Mouse (Mus musculus): ENCODE results near the gene Krtap4-8. TPM values are rescaled to one million over a fixed set of nuclear protein-coding genes. Genes with fewer than 3 reads are reported as not detected.

Gene Krtap4-8
- polyA plus RNA-seq, 1 experiment, result not detected

GRCm38 (mm10) chr11:99768410-99768809, 12.1 kb downstream of the Krtap4-8 start:
- 67% methylated on average over 2 of the region's 2 CpGs for WGBS
- TF ChIP-seq POLR2A (IDR thresholded peaks at IDR 0.05; ENCODE audit: low read depth, low read length), result no peak
- no peak for TF ChIP-seq CTCF (conservative IDR thresholded peaks at IDR 0.05; ENCODE audit: insufficient read depth, insufficient read length, low read depth, low read length)

GRCm38 (mm10) chr11:99758877-99759276, 21.6 kb downstream of the Krtap4-8 start:
- Histone ChIP-seq H3K4me3 (ENCODE audit: insufficient read depth, low read depth, low read length) (no peak overlapping the region), H3K27ac (ENCODE audit: insufficient read depth, low read depth, low read length) (no peak overlapping the region), H3K27me3 (replicated peaks; ENCODE audit: control insufficient read depth, insufficient read depth, low read length) (no peaks in the 10 kb centered on the region), H3K36me3 (ENCODE audit: control insufficient read depth, insufficient read depth, low read length) (no peaks in the 10 kb centered on the region), H3K4me1 (ENCODE audit: control insufficient read depth, insufficient read depth, low read length) (no peaks in the 10 kb centered on the region)
- no peak for DNase-seq
- TF ChIP-seq CTCF (conservative IDR thresholded peaks at IDR 0.05; ENCODE audit: insufficient read depth, insufficient read length, low read depth, low read length), result no peak
- TF ChIP-seq POLR2A (IDR thresholded peaks at IDR 0.05; ENCODE audit: low read depth, low read length), result no peak
- WGBS, result 83% methylated on average over 1 of the region's 1 CpGs

More at GRCm38 (mm10) chr11:99768410-99768809, 12.1 kb downstream of the Krtap4-8 start:
- Histone ChIP-seq H3K27ac (ENCODE audit: insufficient read depth, low read depth, low read length) (no peak overlapping the region), H3K27me3 (replicated peaks; ENCODE audit: control insufficient read depth, insufficient read depth, low read length) (no peaks in the 10 kb centered on the region), H3K4me1 (ENCODE audit: control insufficient read depth, insufficient read depth, low read length) (no peaks in the 10 kb centered on the region), H3K36me3 (ENCODE audit: control insufficient read depth, insufficient read depth, low read length) (no peaks in the 10 kb centered on the region), H3K4me3 (ENCODE audit: insufficient read depth, low read depth, low read length) (no peak overlapping the region)
- no peak for DNase-seq

GRCm38 (mm10) chr11:99743985-99744384, 36.5 kb downstream of the Krtap4-8 start:
- Histone ChIP-seq H3K4me1 (ENCODE audit: control insufficient read depth, insufficient read depth, low read length) (no peaks in the 10 kb centered on the region), H3K27me3 (replicated peaks; ENCODE audit: control insufficient read depth, insufficient read depth, low read length) (no peaks in the 10 kb centered on the region), H3K27ac (ENCODE audit: insufficient read depth, low read depth, low read length) (no peak overlapping the region), H3K36me3 (ENCODE audit: control insufficient read depth, insufficient read depth, low read length) (no peaks in the 10 kb centered on the region), H3K4me3 (ENCODE audit: insufficient read depth, low read depth, low read length) (no peak overlapping the region)
- TF ChIP-seq POLR2A (IDR thresholded peaks at IDR 0.05; ENCODE audit: low read depth, low read length) (no peak), CTCF (conservative IDR thresholded peaks at IDR 0.05; ENCODE audit: insufficient read depth, insufficient read length, low read depth, low read length) (no peak)
- 55% methylated on average over 3 of the region's 3 CpGs for WGBS
- DNase-seq, result peak; percentile 15

GRCm38 (mm10) chr11:99734190-99734589, 46.3 kb downstream of the Krtap4-8 start, which contains the start of gene Gm14180:
Gene Gm14180, minus strand, starts transcription at chr11:99734290.
- no peak for TF ChIP-seq CTCF (conservative IDR thresholded peaks at IDR 0.05; ENCODE audit: insufficient read depth, insufficient read length, low read depth, low read length)
- no peak for TF ChIP-seq POLR2A (IDR thresholded peaks at IDR 0.05; ENCODE audit: low read depth, low read length)
- 54% methylated on average over 2 of the region's 2 CpGs for whole genome bisulfite sequencing

More at GRCm38 (mm10) chr11:99734190-99734589, 46.3 kb downstream of the Krtap4-8 start, which contains the start of gene Gm14180:
- Histone ChIP-seq H3K36me3 (ENCODE audit: control insufficient read depth, insufficient read depth, low read length) (no peaks in the 10 kb centered on the region), H3K4me3 (ENCODE audit: insufficient read depth, low read depth, low read length) (no peak within 1 kb of the TSS), H3K4me1 (ENCODE audit: control insufficient read depth, insufficient read depth, low read length) (no peaks in the 10 kb centered on the region), H3K27ac (ENCODE audit: insufficient read depth, low read depth, low read length) (no peak within 1 kb of the TSS), H3K27me3 (replicated peaks; ENCODE audit: control insufficient read depth, insufficient read depth, low read length) (no peaks in the 10 kb centered on the region)
- DNase-seq, result no peak

Other genes starting within 250 kb of the Krtap4-8 start
- not detected in 2 replicates for gene Krt40, start 237.5 kb downstream of the Krtap4-8 start, polyA plus RNA-seq (2012; rRNA removed)
- gene Krtap3-3, start 229.8 kb downstream of the Krtap4-8 start, polyA plus RNA-seq (2012; rRNA removed), result not detected in 2 replicates
- not detected in 2 replicates for gene Krtap3-2, start 223.9 kb downstream of the Krtap4-8 start, polyA plus RNA-seq (2012; rRNA removed)
- gene Gm11939, start 221.2 kb downstream of the Krtap4-8 start, polyA plus RNA-seq (2012; rRNA removed), result not detected in 2 replicates
- gene Krtap3-1, start 214.1 kb downstream of the Krtap4-8 start, polyA plus RNA-seq (2012; rRNA removed), result not detected in 2 replicates
- not detected in 2 replicates for gene Krtap1-5, start 199.7 kb downstream of the Krtap4-8 start, polyA plus RNA-seq (2012; rRNA removed)
- gene Krtap1-4, start 197.1 kb downstream of the Krtap4-8 start, polyA plus RNA-seq (2012; rRNA removed), result not detected in 2 replicates
- gene Krtap1-3, start 189.4 kb downstream of the Krtap4-8 start, polyA plus RNA-seq (2012; rRNA removed), result not detected in 2 replicates
- not detected in 2 replicates for gene Krtap9-3, start 182.6 kb downstream of the Krtap4-8 start, polyA plus RNA-seq (2012; rRNA removed)
- not detected in 2 replicates for gene Gm11938, start 177.4 kb downstream of the Krtap4-8 start, polyA plus RNA-seq (2012; rRNA removed)
- not detected in 2 replicates for gene Gm11937, start 170.5 kb downstream of the Krtap4-8 start, polyA plus RNA-seq (2012; rRNA removed)
- gene Krtap2-4, start 165.9 kb downstream of the Krtap4-8 start, polyA plus RNA-seq (2012; rRNA removed), result not detected in 2 replicates
- gene Gm11562, start 160.3 kb downstream of the Krtap4-8 start, polyA plus RNA-seq (2012; rRNA removed), result not detected in 2 replicates
- not detected in 2 replicates for gene Krtap4-1, start 152.5 kb downstream of the Krtap4-8 start, polyA plus RNA-seq (2012; rRNA removed)
- not detected in 2 replicates for gene Krtap4-2, start 145.6 kb downstream of the Krtap4-8 start, polyA plus RNA-seq (2012; rRNA removed)
- gene Krtap4-7, start 136.6 kb downstream of the Krtap4-8 start, polyA plus RNA-seq (2012; rRNA removed), result not detected in 2 replicates
- gene Gm11555, start 130.5 kb downstream of the Krtap4-8 start, polyA plus RNA-seq (2012; rRNA removed), result not detected in 2 replicates
- not detected in 2 replicates for gene Gm11563, start 121.7 kb downstream of the Krtap4-8 start, polyA plus RNA-seq (2012; rRNA removed)
- gene Krtap4-6, start 114.7 kb downstream of the Krtap4-8 start, polyA plus RNA-seq (2012; rRNA removed), result not detected in 2 replicates
- not detected in 2 replicates for gene Gm14190, start 90.0 kb downstream of the Krtap4-8 start, polyA plus RNA-seq (2012; rRNA removed)
- not detected in 2 replicates for gene Gm14180, start 46.4 kb downstream of the Krtap4-8 start, polyA plus RNA-seq (2012; rRNA removed)
- gene Gm11595, start 7.8 kb downstream of the Krtap4-8 start, polyA plus RNA-seq (2012; rRNA removed), result not detected in 2 replicates
- gene Krtap4-9, start 4.5 kb upstream of the Krtap4-8 start, polyA plus RNA-seq (2012; rRNA removed), result not detected in 2 replicates
- not detected in 2 replicates for gene Gm11596, start 12.8 kb upstream of the Krtap4-8 start, polyA plus RNA-seq (2012; rRNA removed)
- gene Gm11569, start 18.2 kb upstream of the Krtap4-8 start, polyA plus RNA-seq (2012; rRNA removed), result not detected in 2 replicates
- gene Gm11554, start 23.7 kb upstream of the Krtap4-8 start, polyA plus RNA-seq (2012; rRNA removed), result not detected in 2 replicates
- gene Krtap4-13, start 29.2 kb upstream of the Krtap4-8 start, polyA plus RNA-seq (2012; rRNA removed), result not detected in 2 replicates
- gene Gm11564, start 35.0 kb upstream of the Krtap4-8 start, polyA plus RNA-seq (2012; rRNA removed), result not detected in 2 replicates
- gene 2300003K06Rik, start 57.4 kb upstream of the Krtap4-8 start, polyA plus RNA-seq (2012; rRNA removed), result not detected in 2 replicates
- not detected in 2 replicates for gene Krtap4-16, start 70.9 kb upstream of the Krtap4-8 start, polyA plus RNA-seq (2012; rRNA removed)
- not detected in 2 replicates for gene Gm11568, start 77.2 kb upstream of the Krtap4-8 start, polyA plus RNA-seq (2012; rRNA removed)
- gene Gm11559, start 83.8 kb upstream of the Krtap4-8 start, polyA plus RNA-seq (2012; rRNA removed), result not detected in 2 replicates
- not detected in 2 replicates for gene Krtap9-1, start 92.7 kb upstream of the Krtap4-8 start, polyA plus RNA-seq (2012; rRNA removed)
- not detected in 2 replicates for gene Gm11567, start 98.5 kb upstream of the Krtap4-8 start, polyA plus RNA-seq (2012; rRNA removed)
- not detected in 2 replicates for gene Krtap31-1, start 127.2 kb upstream of the Krtap4-8 start, polyA plus RNA-seq (2012; rRNA removed)
- not detected in 2 replicates for gene Gm11565, start 134.0 kb upstream of the Krtap4-8 start, polyA plus RNA-seq (2012; rRNA removed)
- gene Krtap31-2, start 155.6 kb upstream of the Krtap4-8 start, polyA plus RNA-seq (2012; rRNA removed), result not detected in 2 replicates
- gene Krtap9-5, start 167.8 kb upstream of the Krtap4-8 start, polyA plus RNA-seq (2012; rRNA removed), result not detected in 2 replicates
- not detected in 2 replicates for gene Krtap29-1, start 198.3 kb upstream of the Krtap4-8 start, polyA plus RNA-seq (2012; rRNA removed)
- gene Krtap16-1, start 205.9 kb upstream of the Krtap4-8 start, polyA plus RNA-seq (2012; rRNA removed), result not detected in 2 replicates
- gene Krtap17-1, start 213.3 kb upstream of the Krtap4-8 start, polyA plus RNA-seq (2012; rRNA removed), result not detected in 2 replicates
- gene Krt33a, start 235.5 kb upstream of the Krtap4-8 start, polyA plus RNA-seq (2012; rRNA removed), result not detected in 2 replicates
- gene Krt33b, start 249.2 kb upstream of the Krtap4-8 start, polyA plus RNA-seq (2012; rRNA removed), result not detected in 2 replicates

Measured in kidney, adult 2 months (tissue).